Mouse (Mus musculus) heart, embryonic 15.5 days (tissue): ENCODE data around the gene Dlat. TPM values are rescaled to one million over a fixed set of nuclear protein-coding genes. Genes with fewer than 3 reads are reported as not detected.
A peak's percentile ranks its signal among the peaks of the same experiment; 100 is the strongest.

ENCODE experiments used
- ATAC-seq: fragments of 200-750 bp; cut with Nextera tagmentation; replicated peaks from 2 replicates; pipeline ENCODE4 v1.8.0; 2017; ENCODE audit warnings: low read depth, moderate TSS enrichment; ENCODE audit not compliant: insufficient number of reproducible peaks, insufficient read depth, low FRiP score
- H3K27ac ChIP-seq: fragments of 300-500 bp; sonication (generic); 2 replicates; pipeline ENCODE4 v1.5.1; 2015; ENCODE audit warnings: mild to moderate bottlenecking, inconsistent platforms
- H3K27me3 ChIP-seq: fragments of 300-500 bp; sonication (generic); 2 replicates; pipeline ENCODE4 v1.6.1; 2015; ENCODE audit warnings: inconsistent platforms
- H3K36me3 ChIP-seq: fragments of 300-500 bp; sonication (generic); 2 replicates; pipeline ENCODE4 v1.6.1; 2015; ENCODE audit warnings: mild to moderate bottlenecking, inconsistent platforms
- H3K4me1 ChIP-seq: fragments of 300-500 bp; sonication (generic); replicated peaks from 2 replicates; pipeline ENCODE4 v1.6.1; 2015; ENCODE audit warnings: inconsistent platforms
- H3K4me2 ChIP-seq: fragments of 300-500 bp; sonication (generic); 2 replicates; pipeline ENCODE4 v1.6.1; 2015; ENCODE audit warnings: inconsistent platforms, mild to moderate bottlenecking, moderate library complexity
- H3K4me3 ChIP-seq: fragments of 300-500 bp; sonication (generic); 2 replicates; pipeline ENCODE4 v1.5.1; 2015; ENCODE audit warnings: mild to moderate bottlenecking, inconsistent platforms
- H3K9ac ChIP-seq: fragments of 300-500 bp; sonication (generic); 2 replicates; pipeline ENCODE4 v1.6.1; 2015; ENCODE audit warnings: mild to moderate bottlenecking, inconsistent platforms
- H3K9me3 ChIP-seq: fragments of 300-500 bp; sonication (generic); replicated peaks from 2 replicates; pipeline ENCODE4 v1.6.1; 2016; ENCODE audit warnings: inconsistent platforms
- WGBS: fragments of 180-500 bp; shearing (Covaris S2); methylation state at CpG from one replicate; pipeline ENCODE4 v1.1.7; 2015; ENCODE audit warnings: mixed read lengths; 5-methylcytosine and 5-hydroxymethylcytosine counted together
- polyA plus RNA-seq: library from polyadenylated mRNA; unstranded; fragments of >200 nt; fragmentation: Nextera tagmentation; extraction: Ambion mirVana; gene quantifications from 2 replicates; pipeline ENCODE4 v1.2.1, GENCODE M21; 2015

Gene Dlat
- polyA plus RNA-seq, 1 experiment from 2014 or later, result 140 TPM

- Histone ChIP-seq H3K4me2 (no peak overlapping the region), H3K4me3 (no peak overlapping the region), H3K27me3 (no peaks in the 10 kb centered on the region), H3K36me3 (peaks cover 74% of the 10 kb centered on the region), H3K9me3 (no peaks in the 10 kb centered on the region), H3K4me1 (peaks cover 13% of the 10 kb centered on the region), H3K9ac (no peak overlapping the region), H3K27ac (no peak overlapping the region)
- no peak for ATAC-seq
- 84% methylated on average over 4 of the region's 4 CpGs for WGBS
Measured at GRCm38 (mm10) chr9:50612115-50612514, 47.5 kb downstream of the Dlat start.

GRCm38 (mm10) chr9:50604338-50604737, 55.2 kb downstream of the Dlat start:
- H3K4me1 ChIP-seq, result peaks cover 25% of the 10 kb centered on the region
- ATAC-seq, result no peak
- H3K4me2 ChIP-seq, result peak overlapping the region; percentile 85
- 1% methylated on average over 6 of the region's 6 CpGs for WGBS
- H3K27ac ChIP-seq, result peak overlapping the region; percentile 90
- H3K9ac ChIP-seq, result peak overlapping the region; percentile 84
- H3K9me3 ChIP-seq, result no peaks in the 10 kb centered on the region
- peaks cover 46% of the 10 kb centered on the region for H3K36me3 ChIP-seq
- H3K27me3 ChIP-seq, result no peaks in the 10 kb centered on the region
- H3K4me3 ChIP-seq, result peak overlapping the region; percentile 86

GRCm38 (mm10) chr9:50603998-50604324, 55.6 kb downstream of the Dlat start:
- H3K9me3 ChIP-seq, result no peaks in the 10 kb centered on the region
- H3K4me3 ChIP-seq, result peak overlapping the region; percentile 86
- no peaks in the 10 kb centered on the region for H3K27me3 ChIP-seq
- H3K4me1 ChIP-seq, result peaks cover 25% of the 10 kb centered on the region
- under 1% methylated on average over 24 of the region's 24 CpGs for WGBS
- H3K36me3 ChIP-seq, result peaks cover 47% of the 10 kb centered on the region
- peak overlapping the region; percentile 90 for H3K27ac ChIP-seq
- peak overlapping the region; percentile 85 for H3K4me2 ChIP-seq
- peak; percentile 81 for ATAC-seq
- peak overlapping the region; percentile 84 for H3K9ac ChIP-seq

GRCm38 (mm10) chr9:50603189-50603997, 56.2 kb downstream of the Dlat start, which contains the start of the genes Sdhd and Timm8b:
TSS of gene Sdhd (minus strand) at chr9:50603812.
TSS of gene Timm8b (plus strand) at chr9:50603910.
- Histone ChIP-seq H3K4me3 (peak within 1 kb of the TSS; percentile 86), H3K4me2 (peak within 1 kb of the TSS; percentile 85), H3K27me3 (no peaks in the 10 kb centered on the region), H3K9ac (peak within 1 kb of the TSS; percentile 84), H3K9me3 (no peaks in the 10 kb centered on the region), H3K27ac (peak within 1 kb of the TSS; percentile 90), H3K4me1 (peaks cover 25% of the 10 kb centered on the region), H3K36me3 (peaks cover 48% of the 10 kb centered on the region)
- ATAC-seq, result peak; percentile 97
- under 1% methylated on average over 48 of the region's 48 CpGs for WGBS

- Histone ChIP-seq H3K36me3 (peaks cover 50% of the 10 kb centered on the region), H3K4me3 (peak overlapping the region; percentile 86), H3K9me3 (no peaks in the 10 kb centered on the region), H3K9ac (peak overlapping the region; percentile 84), H3K27ac (peak overlapping the region; percentile 90), H3K27me3 (no peaks in the 10 kb centered on the region), H3K4me1 (peaks cover 25% of the 10 kb centered on the region), H3K4me2 (peak overlapping the region; percentile 85)
- WGBS, result 62% methylated on average over 7 of the region's 7 CpGs
- no peak for ATAC-seq
Measured at GRCm38 (mm10) chr9:50602055-50602845, 57.3 kb downstream of the Dlat start.

- Histone ChIP-seq H3K4me3 (peak overlapping the region; percentile 86), H3K27ac (0 out of 2 replicates have a peak overlapping the region, but pooled peaks have one; percentile 21), H3K9me3 (no peaks in the 10 kb centered on the region), H3K27me3 (no peaks in the 10 kb centered on the region), H3K4me1 (peaks cover 25% of the 10 kb centered on the region), H3K9ac (no peak overlapping the region), H3K36me3 (peaks cover 50% of the 10 kb centered on the region), H3K4me2 (peak overlapping the region; percentile 85)
- 61% methylated on average over 6 of the region's 6 CpGs for WGBS
- no peak for ATAC-seq
Measured at GRCm38 (mm10) chr9:50601536-50601935, 58.0 kb downstream of the Dlat start.

GRCm38 (mm10) chr9:50596973-50597372, 62.6 kb downstream of the Dlat start:
- H3K4me2 ChIP-seq, result no peak overlapping the region
- no peaks in the 10 kb centered on the region for H3K27me3 ChIP-seq
- no peak overlapping the region for H3K9ac ChIP-seq
- H3K9me3 ChIP-seq, result no peaks in the 10 kb centered on the region
- H3K4me3 ChIP-seq, result no peak overlapping the region
- WGBS, result 85% methylated on average over 8 of the region's 8 CpGs
- no peak overlapping the region for H3K27ac ChIP-seq
- ATAC-seq, result no peak
- H3K4me1 ChIP-seq, result peaks cover 10% of the 10 kb centered on the region
- peaks cover 57% of the 10 kb centered on the region for H3K36me3 ChIP-seq

GRCm38 (mm10) chr9:50594794-50595417, 64.7 kb downstream of the Dlat start:
- H3K9ac ChIP-seq, result no peak overlapping the region
- peaks cover 50% of the 10 kb centered on the region for H3K36me3 ChIP-seq
- H3K4me3 ChIP-seq, result no peak overlapping the region
- 73% methylated on average over 12 of the region's 12 CpGs for WGBS
- no peaks in the 10 kb centered on the region for H3K27me3 ChIP-seq
- H3K4me2 ChIP-seq, result no peak overlapping the region
- no peak for ATAC-seq
- no peaks in the 10 kb centered on the region for H3K9me3 ChIP-seq
- no peak overlapping the region for H3K27ac ChIP-seq
- no peaks in the 10 kb centered on the region for H3K4me1 ChIP-seq

GRCm38 (mm10) chr9:50593544-50593943, 66.0 kb downstream of the Dlat start:
- Histone ChIP-seq H3K4me2 (no peak overlapping the region), H3K4me3 (no peak overlapping the region), H3K36me3 (peaks cover 36% of the 10 kb centered on the region), H3K4me1 (no peaks in the 10 kb centered on the region), H3K27me3 (no peaks in the 10 kb centered on the region), H3K27ac (no peak overlapping the region), H3K9ac (no peak overlapping the region), H3K9me3 (no peaks in the 10 kb centered on the region)
- WGBS, result 80% methylated on average over 3 of the region's 3 CpGs
- ATAC-seq, result no peak

- Histone ChIP-seq H3K27me3 (no peaks in the 10 kb centered on the region), H3K4me1 (no peaks in the 10 kb centered on the region), H3K9me3 (no peaks in the 10 kb centered on the region), H3K36me3 (peaks cover 31% of the 10 kb centered on the region), H3K4me3 (no peak overlapping the region), H3K9ac (no peak overlapping the region), H3K27ac (no peak overlapping the region), H3K4me2 (no peak overlapping the region)
- no peak for ATAC-seq
- whole genome bisulfite sequencing, result 82% methylated on average over 9 of the region's 9 CpGs
Measured at GRCm38 (mm10) chr9:50592955-50593354, 66.6 kb downstream of the Dlat start.

GRCm38 (mm10) chr9:50590856-50591518, 68.6 kb downstream of the Dlat start:
- WGBS, result 65% methylated on average over 10 of the region's 10 CpGs
- H3K9ac ChIP-seq, result no peak overlapping the region
- no peak for ATAC-seq
- H3K4me2 ChIP-seq, result no peak overlapping the region
- no peak overlapping the region for H3K27ac ChIP-seq
- no peaks in the 10 kb centered on the region for H3K9me3 ChIP-seq
- H3K4me1 ChIP-seq, result no peaks in the 10 kb centered on the region
- H3K4me3 ChIP-seq, result no peak overlapping the region
- peaks cover 12% of the 10 kb centered on the region for H3K36me3 ChIP-seq
- no peaks in the 10 kb centered on the region for H3K27me3 ChIP-seq
